Mouse (Mus musculus) midbrain, embryonic 11.5 days (tissue): ENCODE results near the gene Prss12. TPM values are rescaled to one million over a fixed set of nuclear protein-coding genes. Genes with fewer than 3 reads are reported as not detected.
"Not testable (repeated sequence)": the region's sequence is repeated elsewhere in the genome, so short reads cannot be mapped to it uniquely, and the experiment has no call there.

Experiments
- ATAC-seq: fragments of 200-750 bp; cut with Nextera tagmentation; 2 replicates; pipeline ENCODE4 v1.8.0; 2017; ENCODE audit warnings: moderate TSS enrichment, moderate library complexity; ENCODE audit not compliant: low FRiP score
- DNase-seq: peaks from one replicate; pipeline ENCODE4 v3.0.0; 2015; ENCODE audit warnings: low spot score; ENCODE audit errors: missing footprints
- H3K27ac ChIP-seq: fragments of 300-500 bp; sonication (generic); 2 replicates; pipeline ENCODE4 v1.5.1; 2014; ENCODE audit warnings: low read depth, low read length
- H3K27me3 ChIP-seq: fragments of 300-500 bp; sonication (generic); 2 replicates; pipeline ENCODE4 v1.6.1; 2014; ENCODE audit warnings: mild to moderate bottlenecking, low read length, moderate library complexity, mixed read lengths; ENCODE audit not compliant: control insufficient read depth, insufficient read depth
- H3K36me3 ChIP-seq: fragments of 300-500 bp; sonication (generic); 2 replicates; pipeline ENCODE4 v1.6.1; 2014; ENCODE audit warnings: mild to moderate bottlenecking, low read length, moderate library complexity, mixed read lengths; ENCODE audit not compliant: control insufficient read depth, insufficient read depth
- H3K4me1 ChIP-seq: fragments of 300-500 bp; sonication (generic); 2 replicates; pipeline ENCODE4 v1.6.1; 2014; ENCODE audit warnings: low read length; ENCODE audit not compliant: control insufficient read depth, insufficient read depth
- H3K4me2 ChIP-seq: fragments of 300-500 bp; sonication (generic); 2 replicates; pipeline ENCODE4 v1.6.1; 2014; ENCODE audit warnings: mild to moderate bottlenecking, moderate library complexity
- H3K4me3 ChIP-seq: fragments of 300-500 bp; sonication (generic); 2 replicates; pipeline ENCODE4 v1.5.1; 2014; ENCODE audit warnings: low read depth, low read length
- H3K9ac ChIP-seq: fragments of 300-500 bp; sonication (generic); 2 replicates; pipeline ENCODE4 v1.6.1; 2014; ENCODE audit warnings: low read length
- H3K9me3 ChIP-seq: fragments of 300-500 bp; sonication (generic); 2 replicates; pipeline ENCODE4 v1.6.1; 2016; ENCODE audit warnings: low read length; ENCODE audit not compliant: control insufficient read depth
- WGBS: fragments of 180-500 bp; shearing (Covaris S2); extraction: QIAGEN DNeasy Blood & Tissue Kit; methylation state at CpG from one replicate; pipeline ENCODE4 v1.1.7; 2014; 5-methylcytosine and 5-hydroxymethylcytosine counted together
- polyA plus RNA-seq: library from polyadenylated mRNA; unstranded; fragments of >200 nt; fragmentation: Nextera tagmentation; extraction: Ambion mirVana; gene quantifications from 2 replicates; pipeline ENCODE4 v1.2.1, GENCODE M21; 2014

Gene Prss12
- polyA plus RNA-seq, 1 experiment from 2014 or later, result 6.4 TPM

DNA sequence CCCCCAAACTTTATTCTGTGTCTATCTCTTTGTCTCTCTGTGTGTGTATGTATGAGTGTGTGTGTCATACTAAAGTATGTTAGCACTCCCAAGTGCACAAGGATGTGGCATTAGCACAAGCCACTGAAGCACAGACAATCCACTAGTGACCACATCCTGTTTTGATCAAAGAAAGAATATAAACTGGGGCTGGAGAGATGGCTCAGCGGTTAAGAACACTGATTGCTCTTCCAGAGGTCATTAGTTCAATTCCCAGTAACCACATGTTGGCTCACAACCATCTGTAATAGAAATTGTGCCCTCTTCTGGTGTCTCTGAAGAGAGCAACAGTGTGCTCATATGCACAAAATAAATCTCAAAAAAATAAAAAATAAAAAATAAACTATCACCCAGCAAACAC, 12.8 kb downstream of the Prss12 start:
- H3K36me3 ChIP-seq, result no peaks in the 10 kb centered on the region
- H3K27me3 ChIP-seq, result no peaks in the 10 kb centered on the region
- H3K4me2 ChIP-seq, result no peak overlapping the region
- WGBS, result 63% methylated on average over 1 of the region's 1 CpGs
- H3K9me3 ChIP-seq, result no peaks in the 10 kb centered on the region
- H3K4me3 ChIP-seq, result no peak overlapping the region
- H3K27ac ChIP-seq, result no peak overlapping the region
- no peaks in the 10 kb centered on the region for H3K4me1 ChIP-seq
- no peak overlapping the region for H3K9ac ChIP-seq
- ATAC-seq, result no peak
- no peak for DNase-seq

DNA sequence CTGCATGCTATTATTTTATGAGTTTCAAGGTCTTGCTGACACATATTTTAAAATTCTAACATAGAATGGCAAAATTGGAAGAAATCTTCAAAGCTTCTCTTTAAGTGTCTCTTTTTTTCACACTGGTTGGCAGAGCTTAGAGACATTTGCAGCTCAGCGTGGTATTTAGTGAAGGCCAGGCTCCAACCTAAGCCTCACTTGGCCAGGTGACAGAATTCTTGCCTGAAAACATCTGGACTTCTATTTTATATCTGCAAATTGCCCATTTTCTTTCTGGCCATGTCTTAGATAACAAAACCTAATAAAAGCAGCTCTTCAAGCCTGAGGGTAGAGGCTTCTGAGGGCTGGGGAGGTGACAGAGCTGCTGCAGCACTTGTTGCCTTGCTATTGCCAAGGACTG, 13.7 kb downstream of the Prss12 start:
- ATAC-seq, result no peak
- Histone ChIP-seq H3K9ac (no peak overlapping the region), H3K36me3 (no peaks in the 10 kb centered on the region), H3K27me3 (no peaks in the 10 kb centered on the region), H3K4me3 (no peak overlapping the region), H3K27ac (no peak overlapping the region), H3K4me1 (no peaks in the 10 kb centered on the region), H3K4me2 (no peak overlapping the region), H3K9me3 (no peaks in the 10 kb centered on the region)
- 88% methylated on average over 1 of the region's 1 CpGs for WGBS
- DNase-seq, result no peak

DNA sequence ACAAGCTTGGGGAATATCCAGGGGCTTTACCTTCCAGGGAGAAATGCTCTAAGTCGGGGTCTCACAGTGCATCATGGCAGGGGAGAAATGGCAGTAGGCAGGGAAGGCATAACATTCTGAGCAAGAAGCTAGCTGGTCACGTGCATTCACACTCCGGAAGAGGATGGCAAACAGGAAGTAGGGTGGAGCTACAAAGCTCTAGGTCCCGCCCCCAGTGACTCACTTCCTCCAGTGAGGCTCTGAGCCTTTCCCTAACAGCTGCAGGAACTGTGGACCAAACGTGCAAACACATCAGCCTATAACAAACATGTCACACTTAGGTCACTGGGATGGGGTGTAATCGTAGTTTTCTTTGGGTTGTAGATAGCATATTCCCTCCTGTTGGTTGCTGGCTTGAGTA, 15.6 kb downstream of the Prss12 start:
- Histone ChIP-seq H3K36me3 (no peaks in the 10 kb centered on the region), H3K9me3 (no peaks in the 10 kb centered on the region), H3K4me1 (no peaks in the 10 kb centered on the region), H3K27ac (no peak overlapping the region), H3K4me2 (no peak overlapping the region), H3K4me3 (no peak overlapping the region), H3K27me3 (no peaks in the 10 kb centered on the region), H3K9ac (no peak overlapping the region)
- no peak for DNase-seq
- ATAC-seq, result no peak
- 83% methylated on average over 6 of the region's 6 CpGs for WGBS

DNA sequence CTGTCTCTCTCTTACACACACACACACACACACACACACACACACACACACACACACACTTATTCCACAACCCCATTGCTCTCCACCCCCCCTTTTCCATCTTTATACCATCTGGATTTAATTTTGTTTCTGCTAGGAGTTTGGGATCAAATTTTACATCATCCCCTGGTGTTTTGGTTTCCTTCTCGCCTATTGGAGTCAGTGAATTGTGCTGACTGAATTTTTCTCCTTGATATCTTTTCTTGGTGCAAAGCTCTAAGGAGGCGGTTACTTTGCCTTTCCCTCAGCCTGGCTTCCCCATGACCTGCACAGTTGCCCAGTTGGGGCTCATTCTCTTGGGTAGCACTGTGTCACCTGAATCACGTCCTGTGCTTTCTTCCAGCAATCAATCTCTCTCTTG, 30.1 kb downstream of the Prss12 start:
- Histone ChIP-seq H3K36me3 (no peaks in the 10 kb centered on the region), H3K4me2 (no peak overlapping the region), H3K4me3 (no peak overlapping the region), H3K27me3 (no peaks in the 10 kb centered on the region), H3K9me3 (no peaks in the 10 kb centered on the region), H3K27ac (no peak overlapping the region), H3K9ac (no peak overlapping the region), H3K4me1 (no peaks in the 10 kb centered on the region)
- DNase-seq (no peak), ATAC-seq (no peak)
- WGBS, result 77% methylated on average over 3 of the region's 3 CpGs

DNA sequence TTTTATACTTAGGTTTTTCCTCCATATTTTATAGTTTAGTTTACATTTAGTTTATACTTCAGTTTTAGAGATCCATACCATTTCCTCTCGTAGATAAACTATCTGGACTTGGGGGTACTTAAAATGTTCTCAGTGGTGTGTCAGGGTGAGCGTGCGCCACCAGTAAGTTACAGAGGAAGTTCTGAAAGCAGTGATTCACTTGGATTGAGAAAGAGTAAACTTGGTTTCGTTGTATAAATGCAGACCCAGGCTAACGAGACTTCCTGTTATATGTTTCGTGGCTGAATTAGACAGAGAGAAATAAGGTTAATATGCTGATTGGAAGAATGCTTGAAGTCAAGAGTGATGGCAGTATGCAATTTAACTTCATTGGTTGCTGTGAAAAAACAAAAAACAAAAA, 34.6 kb downstream of the Prss12 start:
- H3K4me2 ChIP-seq, result no peak overlapping the region
- H3K4me3 ChIP-seq, result no peak overlapping the region
- H3K4me1 ChIP-seq, result no peaks in the 10 kb centered on the region
- no peaks in the 10 kb centered on the region for H3K36me3 ChIP-seq
- no peak overlapping the region for H3K27ac ChIP-seq
- WGBS, result 86% methylated on average over 6 of the region's 6 CpGs
- no peak overlapping the region for H3K9ac ChIP-seq
- ATAC-seq (no peak), DNase-seq (no peak)
- no peaks in the 10 kb centered on the region for H3K27me3 ChIP-seq
- H3K9me3 ChIP-seq, result no peaks in the 10 kb centered on the region

DNA sequence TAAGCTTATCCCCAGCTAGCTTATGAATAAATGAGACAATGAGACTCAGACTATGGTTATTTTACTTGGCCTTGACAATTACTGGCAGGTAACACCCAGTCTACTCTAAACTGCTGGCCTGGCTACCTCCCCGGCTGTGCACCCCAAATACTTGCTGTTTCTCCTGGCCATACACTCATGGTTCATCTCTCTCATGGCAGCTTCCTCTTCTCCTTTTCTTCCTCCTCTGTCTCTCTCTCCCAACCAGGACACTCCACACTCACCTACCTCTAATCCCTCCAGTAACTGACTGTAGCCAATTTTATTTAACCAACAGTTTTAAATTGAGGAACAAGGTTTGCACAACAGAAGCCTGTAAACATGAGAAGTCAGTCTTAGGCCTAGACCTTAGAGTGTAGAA, 45.1 kb downstream of the Prss12 start:
- no peak overlapping the region for H3K4me3 ChIP-seq
- H3K27ac ChIP-seq, result no peak overlapping the region
- no peak overlapping the region for H3K4me2 ChIP-seq
- no peaks in the 10 kb centered on the region for H3K9me3 ChIP-seq
- no peaks in the 10 kb centered on the region for H3K27me3 ChIP-seq
- no peak overlapping the region for H3K9ac ChIP-seq
- no peaks in the 10 kb centered on the region for H3K36me3 ChIP-seq
- no peaks in the 10 kb centered on the region for H3K4me1 ChIP-seq
- DNase-seq, result no peak
- no peak for ATAC-seq
- 85% methylated on average over 1 of the region's 1 CpGs for WGBS

DNA sequence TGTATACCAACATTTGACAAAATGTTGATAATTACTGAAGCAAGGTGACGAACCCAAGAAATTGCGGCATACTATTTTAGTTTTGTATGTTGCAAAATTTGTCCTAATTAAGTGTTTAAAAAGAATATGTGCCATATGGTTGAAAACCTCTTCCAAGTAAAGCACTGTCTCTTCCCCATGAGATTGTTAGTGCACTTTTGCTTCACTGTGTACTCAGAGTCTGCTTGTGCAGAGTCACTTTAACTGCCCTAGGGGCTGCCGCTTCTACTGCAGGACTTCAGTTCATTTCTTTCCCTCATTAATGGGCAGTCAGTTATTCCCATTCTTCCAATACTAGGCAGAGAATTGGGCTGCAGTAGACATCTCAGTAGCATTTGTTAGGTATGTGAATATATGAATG, 46.5 kb downstream of the Prss12 start:
- WGBS, result 94% methylated on average over 3 of the region's 3 CpGs
- no peak overlapping the region for H3K4me2 ChIP-seq
- DNase-seq, result no peak
- no peaks in the 10 kb centered on the region for H3K4me1 ChIP-seq
- ATAC-seq, result no peak
- H3K27me3 ChIP-seq, result no peaks in the 10 kb centered on the region
- no peak overlapping the region for H3K9ac ChIP-seq
- H3K36me3 ChIP-seq, result no peaks in the 10 kb centered on the region
- no peak overlapping the region for H3K27ac ChIP-seq
- H3K9me3 ChIP-seq, result no peaks in the 10 kb centered on the region
- H3K4me3 ChIP-seq, result no peak overlapping the region

DNA sequence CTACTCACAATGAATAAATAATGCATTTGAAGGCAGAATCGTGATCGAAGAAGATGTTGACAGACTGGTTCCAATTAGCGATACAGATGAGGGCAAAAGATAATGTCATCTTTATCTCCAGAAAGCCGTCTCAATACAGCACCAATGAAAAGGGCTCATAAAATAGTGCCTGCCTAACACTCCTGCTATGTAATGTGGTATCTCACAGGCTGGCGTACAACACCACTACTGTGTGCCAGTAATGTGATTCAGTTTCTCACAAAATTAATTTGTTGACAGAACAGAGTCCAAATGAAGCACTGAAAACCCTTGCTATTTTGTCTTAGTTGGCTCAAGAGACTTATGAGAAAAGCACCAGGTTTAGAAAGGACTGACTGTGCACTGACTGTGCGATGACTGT, 48.4 kb downstream of the Prss12 start:
- ATAC-seq (no peak), DNase-seq (no peak)
- Histone ChIP-seq H3K36me3 (no peaks in the 10 kb centered on the region), H3K9me3 (no peaks in the 10 kb centered on the region), H3K4me2 (no peak overlapping the region), H3K27me3 (no peaks in the 10 kb centered on the region), H3K4me1 (no peaks in the 10 kb centered on the region), H3K4me3 (no peak overlapping the region), H3K27ac (no peak overlapping the region), H3K9ac (no peak overlapping the region)
- WGBS, result 84% methylated on average over 6 of the region's 6 CpGs

DNA sequence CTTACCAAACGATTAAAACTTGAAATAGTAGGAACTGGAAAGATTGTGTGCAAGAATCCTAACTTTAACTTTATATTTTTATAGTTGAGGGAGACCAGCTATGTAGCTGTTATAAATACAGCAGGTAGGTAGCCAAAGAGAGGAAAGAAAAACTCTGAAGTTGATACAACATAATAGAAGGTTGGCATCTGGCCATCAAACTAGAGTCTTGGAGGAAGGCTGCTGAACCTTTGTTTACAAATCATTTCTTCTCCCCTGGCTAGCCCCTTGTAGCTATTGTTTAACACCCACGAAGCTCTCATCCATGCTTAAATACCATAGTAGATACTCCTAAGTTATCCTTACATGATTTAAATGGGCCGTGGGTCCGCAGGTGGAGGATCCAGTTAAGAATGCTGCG, 52.1 kb downstream of the Prss12 start:
- H3K4me2 ChIP-seq, result no peak overlapping the region
- no peak overlapping the region for H3K4me3 ChIP-seq
- no peaks in the 10 kb centered on the region for H3K9me3 ChIP-seq
- H3K4me1 ChIP-seq, result no peaks in the 10 kb centered on the region
- H3K27me3 ChIP-seq, result no peaks in the 10 kb centered on the region
- H3K36me3 ChIP-seq, result no peaks in the 10 kb centered on the region
- DNase-seq (no peak), ATAC-seq (no peak)
- H3K27ac ChIP-seq, result no peak overlapping the region
- WGBS, result 86% methylated on average over 5 of the region's 5 CpGs
- no peak overlapping the region for H3K9ac ChIP-seq

DNA sequence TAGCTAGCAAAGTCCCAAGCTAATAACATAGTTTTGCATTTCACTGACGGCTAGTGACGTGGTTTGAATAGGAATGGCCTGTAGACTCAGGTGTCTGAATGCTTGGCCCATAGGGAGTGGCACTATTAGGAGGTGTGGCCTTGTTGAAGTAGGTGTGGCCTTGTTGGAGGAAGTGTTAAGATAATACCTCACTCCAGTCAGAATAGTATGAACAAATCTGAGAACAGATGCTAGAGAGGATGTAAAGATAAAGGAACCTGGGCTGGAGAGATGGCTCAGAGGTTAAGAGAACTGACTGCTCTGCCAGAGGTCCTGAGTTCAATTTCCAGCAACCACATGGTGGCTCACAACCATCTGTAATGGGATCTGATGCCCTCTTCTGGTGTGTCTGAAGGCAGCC, 55.1 kb downstream of the Prss12 start:
- not testable (repeated sequence) for ATAC-seq, H3K27ac ChIP-seq, H3K9ac ChIP-seq, H3K4me2 ChIP-seq, H3K9me3 ChIP-seq, H3K27me3 ChIP-seq, H3K36me3 ChIP-seq, H3K4me1 ChIP-seq, DNase-seq, H3K4me3 ChIP-seq
- WGBS, result 77% methylated on average over 2 of the region's 2 CpGs
